Mouse (Mus musculus) liver, embryonic 14.5 days (tissue): ENCODE data around the gene Macf1.

Experiments
- CTCF ChIP-seq: IDR thresholded peaks from 2 replicates; pipeline ENCODE4 v1.5.1; 2016; ENCODE audit warnings: antibody characterized with exemption, low read depth, control low read depth
- EP300 ChIP-seq: IDR thresholded peaks from 2 replicates; pipeline ENCODE4 v1.6.1; 2016; ENCODE audit warnings: antibody characterized with exemption, low read depth

DNA sequence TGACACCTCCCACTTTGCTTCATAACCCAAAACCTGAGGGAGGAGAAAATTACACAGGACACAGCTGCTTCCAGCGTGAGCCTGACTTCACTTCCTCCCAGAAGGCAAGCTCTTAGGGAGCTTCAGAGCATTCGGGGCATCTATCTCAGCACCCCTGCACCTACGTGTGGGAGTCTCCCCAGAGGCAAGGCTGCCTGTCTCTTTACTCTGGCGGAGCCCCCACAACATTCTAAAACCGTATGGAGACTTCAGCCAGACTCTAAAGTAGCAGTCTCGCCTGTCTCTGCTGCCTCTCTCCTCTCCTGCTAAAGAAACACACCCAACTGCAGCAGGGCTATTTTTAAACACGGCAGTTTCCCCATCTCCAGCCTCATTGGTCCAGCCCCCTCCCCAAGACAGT is 3.2 kb downstream of the Macf1 start:
- TF ChIP-seq CTCF (no peak), EP300 (no peak)
